Mouse (Mus musculus) lung, adult 18-20 months (tissue): Measurements from ENCODE around the gene Spata31d1a.
"Not testable (repeated sequence)": the region's sequence is repeated elsewhere in the genome, so short reads cannot be mapped to it uniquely, and the experiment has no call there.

Source experiments
- DNase-seq, 2 experiments: peaks; one replicate each; pipeline ENCODE4 v3.0.0; 2022; ENCODE audit warnings: mixed read lengths in 2 of 2

Spata31d1a gene

DNA sequence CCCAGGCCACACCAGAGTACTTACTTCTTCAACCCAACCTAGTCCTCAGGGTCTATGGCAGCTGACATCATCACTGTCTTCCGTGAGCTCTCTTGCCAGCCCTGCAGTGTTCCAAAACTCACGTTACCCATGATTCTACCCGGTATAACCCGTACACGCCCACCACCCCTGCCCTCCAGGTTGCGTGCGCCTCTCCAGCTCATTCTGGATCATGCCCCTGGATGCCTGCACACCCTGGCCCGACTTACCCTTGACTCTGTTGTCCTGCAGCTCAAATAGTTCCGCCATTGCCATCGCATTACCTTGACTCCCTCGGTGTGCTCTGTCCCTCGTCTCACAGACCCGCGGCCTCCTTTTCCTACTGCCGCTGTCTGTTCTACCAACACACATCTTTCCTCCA is at the start of gene Spata31d1a:
Gene Spata31d1a, minus strand, starts transcription at position 101 of the 400 bp plus-strand sequence.
- no peak for DNase-seq

DNA sequence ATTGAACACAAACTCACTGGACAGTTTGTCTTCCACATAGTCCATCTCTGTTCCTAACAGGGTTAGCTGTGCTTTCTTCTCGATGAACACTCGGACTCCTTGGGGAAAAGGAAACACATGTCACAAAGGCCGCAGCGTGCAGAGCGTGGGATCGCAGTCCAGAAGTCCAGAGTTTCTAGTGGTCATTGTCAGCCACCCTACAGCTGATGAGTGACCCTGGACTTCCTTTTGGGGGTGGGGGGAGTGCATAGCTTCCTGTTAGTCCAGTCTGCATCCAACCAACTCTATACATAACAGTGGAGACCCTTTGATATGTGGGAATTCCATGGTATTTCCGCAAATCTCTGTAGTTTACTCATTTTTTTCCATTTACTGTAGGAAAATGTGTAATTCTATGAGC is 46.8 kb upstream of the Spata31d1a start:
- no peak for DNase-seq

DNA sequence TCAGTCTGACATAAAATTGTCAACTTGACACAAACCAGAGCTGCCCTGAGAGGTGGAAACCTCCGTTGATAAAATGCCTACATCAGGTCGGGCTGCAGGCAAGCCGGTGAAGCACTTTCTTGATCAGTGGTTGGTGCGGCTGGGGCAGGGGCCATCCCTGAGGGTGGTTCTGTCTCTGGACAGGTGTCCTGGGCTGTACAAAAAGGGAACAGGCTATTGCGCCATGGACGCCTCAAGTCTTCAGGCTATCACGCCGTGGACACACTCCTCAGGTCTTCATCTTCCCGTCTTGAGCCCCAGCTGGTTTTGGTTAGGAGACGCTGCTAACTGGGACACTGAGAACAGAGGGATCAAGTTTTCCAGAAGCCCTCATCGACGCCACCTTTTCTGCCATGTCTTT is 40.2 kb upstream of the Spata31d1a start:
- no peak for DNase-seq

DNA sequence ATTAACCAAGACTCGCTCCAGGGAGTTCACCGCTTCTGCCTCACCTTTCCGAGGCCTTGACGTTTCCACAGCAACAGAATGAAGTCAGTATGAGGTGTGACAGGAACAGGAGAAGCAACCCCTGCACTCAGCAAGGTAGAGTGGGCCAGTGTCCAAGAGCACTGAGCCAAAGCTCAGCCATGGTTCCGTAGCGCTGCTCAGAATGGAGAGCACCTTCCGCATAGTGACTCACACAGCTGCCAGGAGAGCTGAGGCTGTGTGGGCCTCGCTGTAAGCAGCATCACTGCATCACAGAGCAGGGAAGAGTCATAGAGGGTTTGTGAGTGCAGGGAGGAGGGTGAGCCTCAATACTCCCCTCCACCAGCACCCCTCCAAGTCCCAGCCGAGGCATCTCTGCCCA is 36.6 kb upstream of the Spata31d1a start, which contains the start of gene 1700014D04Rik:
Gene 1700014D04Rik, minus strand, starts transcription at position 42 of the 400 bp plus-strand sequence.
- DNase-seq: no peak

DNA sequence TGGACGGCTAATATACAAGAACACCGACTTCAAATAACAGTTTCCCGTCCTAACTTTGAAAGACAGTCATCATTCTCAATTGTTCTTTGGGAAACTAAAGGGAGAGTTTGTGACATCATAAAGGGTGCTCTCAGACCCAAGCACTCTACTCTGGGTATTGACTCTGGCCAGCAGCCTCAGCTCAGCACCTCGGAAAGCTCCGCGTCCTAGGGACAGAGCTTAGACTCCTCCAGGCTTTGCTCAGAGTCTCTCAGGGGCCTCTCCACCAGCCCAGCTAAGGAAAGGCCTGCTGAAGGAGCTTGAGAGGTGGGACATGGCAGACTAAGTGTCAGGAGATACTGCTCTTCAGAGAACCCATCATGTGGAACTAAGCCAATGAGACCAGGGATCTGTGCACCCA is 36.0 kb upstream of the Spata31d1a start:
- no peak for DNase-seq

DNA sequence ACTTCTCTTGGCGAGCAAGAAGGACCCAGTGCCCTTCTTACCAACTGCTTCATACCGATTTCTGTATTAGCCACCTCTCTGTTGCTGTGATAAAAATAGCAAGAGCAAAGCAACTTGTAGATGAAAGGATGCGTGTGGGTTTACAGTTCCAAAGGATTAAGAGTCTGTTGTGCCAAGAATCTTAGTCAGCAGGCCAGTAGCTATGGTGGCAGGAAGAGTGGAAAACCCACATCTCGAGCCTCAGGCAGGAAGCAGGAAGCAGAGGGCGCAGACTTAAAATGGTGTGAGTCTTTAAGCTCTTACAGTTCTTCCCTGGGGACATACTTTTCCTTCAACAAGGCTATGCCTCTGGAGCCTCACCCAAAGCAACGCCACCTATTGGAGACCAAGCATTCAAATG is 35.3 kb upstream of the Spata31d1a start:
- DNase-seq: no peak

DNA sequence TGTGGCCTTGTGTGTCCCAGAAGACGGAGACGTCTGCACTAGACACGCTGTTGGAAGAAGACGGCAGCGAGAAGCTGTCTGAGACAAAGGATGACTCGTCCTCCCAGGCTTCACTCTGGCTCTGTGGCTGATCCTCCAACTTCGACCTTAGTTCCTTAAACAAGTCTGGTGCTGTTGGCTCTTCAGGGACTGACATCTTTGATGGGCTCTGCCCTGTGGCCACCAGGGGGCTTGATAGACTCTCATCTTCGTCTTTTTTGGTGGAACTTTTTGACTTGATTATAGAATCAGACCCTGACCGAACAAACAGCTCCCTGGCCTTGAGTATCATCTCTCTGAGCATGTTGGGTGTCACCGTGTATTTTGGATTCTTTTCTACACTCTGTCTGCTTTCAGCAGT is 31.6 kb upstream of the Spata31d1a start:
- DNase-seq: no peak

DNA sequence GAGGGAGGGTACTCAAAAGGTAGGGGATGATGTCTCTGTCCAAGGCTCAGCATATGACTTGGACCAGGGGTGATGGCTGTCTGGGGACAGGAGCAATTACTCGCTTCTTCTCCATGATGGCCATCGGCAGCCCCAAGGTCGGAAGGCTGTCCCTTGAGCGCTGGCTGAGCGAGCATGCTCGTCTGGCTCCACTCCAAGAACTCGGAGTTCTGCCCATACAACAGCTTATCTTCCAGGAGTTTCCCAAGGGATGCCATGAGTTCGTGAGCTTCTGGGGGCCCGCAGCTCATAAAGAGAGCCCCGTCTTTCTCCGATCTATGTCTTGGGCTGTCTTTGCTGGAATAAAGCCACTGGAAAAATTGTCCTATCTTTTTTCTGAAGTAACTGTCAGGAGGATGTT is 31.0 kb upstream of the Spata31d1a start:
- DNase-seq: no peak

DNA sequence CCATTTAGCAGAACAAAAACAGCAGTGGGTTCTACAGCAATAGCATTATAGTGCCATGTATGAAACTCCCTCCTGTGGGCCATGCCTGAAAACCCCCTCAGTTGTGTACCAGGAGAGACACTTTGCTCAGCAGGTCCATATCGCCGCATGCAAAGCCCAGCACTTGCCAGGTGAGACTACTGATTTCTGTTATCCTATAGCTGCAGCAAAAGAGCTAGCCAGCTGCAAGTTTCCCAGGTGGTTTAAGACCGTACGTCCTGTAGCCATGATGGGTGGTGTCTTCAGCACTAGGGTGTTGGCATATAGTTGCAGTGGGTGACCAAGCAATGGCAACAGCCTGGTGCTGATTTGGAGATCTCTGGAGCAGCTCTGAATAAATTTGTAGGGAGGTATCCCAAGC is 29.3 kb upstream of the Spata31d1a start:
- no peak for DNase-seq

DNA sequence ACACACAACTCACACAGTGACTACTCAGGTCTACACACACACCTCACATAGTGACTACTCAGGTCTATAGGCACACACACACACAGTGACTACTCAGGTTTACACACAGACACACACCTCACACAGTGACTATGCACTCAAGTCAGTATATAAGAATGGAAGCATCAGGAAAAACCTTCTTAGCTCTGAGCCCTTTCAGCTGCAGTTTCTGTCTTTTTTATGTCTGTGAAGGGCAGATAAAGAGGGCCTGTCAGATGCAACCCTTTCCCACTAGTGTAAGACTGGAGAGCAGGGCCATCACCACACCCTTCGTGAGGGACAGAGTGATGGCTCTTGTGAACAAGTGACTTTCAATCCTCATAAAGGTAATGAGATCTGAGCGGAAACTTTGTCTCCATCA is 28.3 kb upstream of the Spata31d1a start:
- DNase-seq: no peak

DNA sequence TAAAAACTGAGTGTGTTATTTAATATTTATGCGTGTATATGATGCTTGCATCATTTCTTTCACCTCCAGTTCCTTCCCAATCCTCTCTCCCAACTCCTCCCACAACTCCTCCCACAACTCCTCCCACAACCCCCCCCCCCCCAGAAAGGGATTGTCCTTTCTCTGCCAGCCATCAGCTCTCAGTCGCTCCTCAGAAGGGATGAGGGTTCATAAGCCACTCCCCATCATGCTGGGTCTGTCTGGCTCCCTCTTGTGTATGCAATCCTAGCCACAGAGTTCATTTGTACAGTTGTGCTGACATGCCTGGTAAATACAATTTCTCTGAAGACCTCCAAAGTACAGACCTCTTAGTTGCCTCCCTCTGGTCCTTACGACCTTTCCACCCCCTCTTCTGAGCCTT is 25.1 kb upstream of the Spata31d1a start:
- DNase-seq: no peak

DNA sequence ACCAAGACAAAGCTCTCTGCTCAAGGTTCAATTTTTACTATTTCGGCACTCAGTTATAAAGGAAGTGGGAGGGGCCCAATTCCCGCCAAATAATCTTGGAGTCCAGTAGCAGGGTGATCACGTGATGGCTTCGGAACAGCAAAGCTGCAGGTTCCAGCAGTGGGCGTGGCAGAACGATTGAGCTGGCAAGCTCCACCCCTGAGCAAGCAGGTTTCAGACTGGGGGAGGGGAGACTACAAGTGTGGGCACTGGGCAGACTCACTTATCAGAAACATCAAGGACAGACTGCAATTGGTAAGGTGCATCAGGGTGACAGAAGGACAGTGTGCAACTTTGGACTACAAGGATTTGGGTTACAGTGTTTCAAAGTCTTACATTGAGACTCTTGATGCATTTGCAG is 24.2 kb upstream of the Spata31d1a start:
- peak in 1 of 2 experiments; percentile 26 for DNase-seq

DNA sequence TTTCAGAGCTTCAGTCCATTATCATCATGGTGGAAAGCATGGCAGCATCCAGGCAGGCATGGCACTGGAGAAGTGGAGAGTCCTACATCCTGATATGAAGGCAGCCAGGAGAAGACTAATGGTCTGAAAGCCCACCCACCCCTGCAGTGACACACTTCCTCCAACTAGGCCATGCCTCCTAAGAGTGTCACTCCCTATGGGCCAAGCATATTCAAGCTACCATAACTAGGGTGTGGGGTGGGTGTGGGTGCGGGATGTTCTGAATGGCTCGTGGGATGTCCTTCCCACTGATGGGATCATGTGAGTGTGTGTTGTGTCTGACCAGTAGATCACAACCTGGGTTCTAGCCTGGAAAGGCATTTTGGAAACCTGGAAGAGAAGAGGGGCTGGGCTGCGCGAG is 23.8 kb upstream of the Spata31d1a start:
- no peak for DNase-seq

DNA sequence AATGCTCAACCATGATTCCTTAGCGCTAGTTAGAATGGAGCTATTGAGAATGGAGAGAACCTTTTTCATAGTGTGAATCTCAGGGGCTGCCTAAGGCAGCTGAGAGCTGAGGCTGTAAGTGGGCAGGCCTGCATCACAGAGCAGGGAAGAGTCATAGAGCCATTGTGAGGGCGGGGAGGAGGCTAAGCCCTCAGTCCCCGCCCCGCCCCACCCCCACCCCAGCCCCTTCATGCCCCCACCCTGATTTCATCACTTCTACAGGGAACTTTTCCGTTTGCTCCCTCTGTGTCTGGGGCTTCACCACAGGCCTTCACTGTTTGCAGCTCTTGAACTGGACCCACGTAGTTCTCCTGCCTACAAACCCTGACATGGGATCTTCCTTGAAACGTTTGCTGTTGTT is 21.5 kb upstream of the Spata31d1a start, which contains the start of gene Spata31d1d:
Gene Spata31d1d, minus strand, starts transcription at position 101 of the 400 bp plus-strand sequence.
- no peak for DNase-seq

DNA sequence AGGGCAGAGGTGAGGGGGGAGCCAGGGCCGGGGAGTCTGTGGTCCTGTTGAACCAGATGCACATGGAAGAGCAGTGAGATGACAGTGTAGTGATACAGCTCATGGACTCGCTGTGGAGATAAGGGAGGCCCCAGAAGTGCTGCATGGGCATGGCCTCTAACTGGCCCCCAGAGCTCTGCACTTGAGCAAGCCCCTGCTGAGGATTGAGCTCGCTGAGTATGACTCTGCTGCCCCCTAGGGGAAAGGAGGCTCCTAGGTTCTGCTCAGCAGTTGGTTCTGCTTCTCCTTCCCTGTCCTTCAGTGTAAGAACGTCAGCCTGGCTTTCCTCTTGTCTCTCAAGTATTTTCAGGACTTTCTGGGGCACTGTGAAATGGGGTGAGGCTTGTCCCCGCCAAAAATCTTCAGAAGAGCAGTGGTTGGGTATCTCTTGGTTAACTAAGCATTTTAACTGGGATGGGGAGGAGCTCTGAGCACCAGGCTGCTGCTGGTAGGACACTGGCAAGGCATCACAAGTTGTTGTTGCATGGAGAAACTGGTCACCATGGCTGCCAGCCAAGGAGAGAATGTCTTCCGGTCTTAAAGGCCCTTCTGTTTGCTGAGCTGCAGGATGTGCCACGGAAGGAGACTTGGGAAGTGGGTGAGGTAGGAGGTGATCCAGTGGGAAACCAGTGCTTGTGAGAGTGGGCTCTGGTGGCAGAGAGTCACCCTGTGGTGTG is 18.4 kb upstream of the Spata31d1a start:
- DNase-seq: peak; percentile 69 to 78

DNA sequence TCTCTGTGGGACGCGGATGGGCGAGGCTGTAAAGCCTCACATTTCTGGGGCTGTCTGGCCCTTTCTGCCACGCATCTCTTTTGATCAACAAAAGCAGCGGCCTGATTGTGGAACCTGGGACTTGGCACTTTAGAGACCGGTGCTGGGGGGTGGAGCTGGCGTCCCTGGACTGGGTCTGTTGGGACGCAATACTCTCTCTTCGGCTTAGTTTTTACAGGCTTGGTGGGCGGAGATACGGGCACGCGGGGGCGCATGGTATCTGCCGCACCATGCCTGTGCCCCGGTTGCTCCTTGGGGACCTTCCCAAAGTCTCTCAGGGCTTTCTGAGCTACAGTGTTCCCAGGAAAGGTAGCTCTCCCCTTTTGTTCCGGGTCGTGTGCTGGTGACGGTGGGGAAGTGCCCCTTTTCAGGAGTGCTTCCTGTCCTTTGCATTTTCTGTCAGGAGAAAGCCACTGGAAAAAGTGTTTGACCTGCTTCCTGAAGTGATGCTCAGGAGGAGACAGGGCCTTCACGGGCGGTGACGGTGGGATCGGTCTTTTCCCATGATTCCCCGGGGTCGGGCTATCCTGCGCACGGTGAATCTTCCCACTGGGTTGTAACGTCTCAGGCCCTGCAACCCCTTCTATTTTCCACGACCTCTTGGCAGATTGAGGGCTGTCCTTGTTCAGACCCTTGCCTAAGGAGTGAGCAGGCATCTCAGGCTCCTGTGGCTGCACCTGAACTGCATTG is 16.2 kb upstream of the Spata31d1a start:
- no peak for DNase-seq

DNA sequence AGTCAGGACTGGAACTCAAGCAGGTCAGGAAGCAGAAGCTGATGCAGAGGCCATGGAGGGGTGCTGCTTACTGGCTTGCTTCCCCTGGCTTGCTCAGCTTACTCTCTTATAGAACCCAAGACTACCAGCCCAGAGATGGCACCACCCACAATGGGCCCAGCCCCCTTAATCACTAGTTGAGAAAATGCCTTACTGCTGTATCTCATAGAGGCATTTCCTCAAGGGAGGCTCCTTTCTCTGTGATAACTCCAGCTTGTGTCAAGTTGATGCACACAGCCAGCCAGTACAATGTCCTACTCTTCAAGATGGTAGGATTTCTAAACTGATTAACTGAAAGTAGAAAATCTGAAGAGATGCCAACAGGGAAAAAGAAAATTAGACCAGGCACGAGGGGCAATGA is 12.0 kb upstream of the Spata31d1a start:
- not testable (repeated sequence) for DNase-seq

DNA sequence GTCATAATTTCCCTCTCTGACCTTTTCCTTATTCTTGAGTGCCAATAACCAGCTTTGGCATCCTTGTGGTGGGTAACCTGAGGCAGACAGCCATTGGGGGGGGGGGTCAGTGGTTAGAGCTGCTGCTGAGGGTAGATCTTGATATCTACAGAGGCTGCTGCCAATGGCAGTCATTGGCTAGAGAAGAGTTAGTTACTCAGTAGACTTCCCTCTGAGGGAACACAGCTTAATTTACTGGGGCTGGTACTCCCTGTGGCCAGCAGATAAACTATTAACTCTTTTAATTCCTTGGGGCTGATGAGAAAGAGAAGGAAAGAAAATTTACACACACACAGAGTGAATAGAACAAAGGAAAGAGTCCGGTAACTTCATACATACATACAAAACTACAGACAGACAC is 9.3 kb upstream of the Spata31d1a start:
- no peak for DNase-seq

DNA sequence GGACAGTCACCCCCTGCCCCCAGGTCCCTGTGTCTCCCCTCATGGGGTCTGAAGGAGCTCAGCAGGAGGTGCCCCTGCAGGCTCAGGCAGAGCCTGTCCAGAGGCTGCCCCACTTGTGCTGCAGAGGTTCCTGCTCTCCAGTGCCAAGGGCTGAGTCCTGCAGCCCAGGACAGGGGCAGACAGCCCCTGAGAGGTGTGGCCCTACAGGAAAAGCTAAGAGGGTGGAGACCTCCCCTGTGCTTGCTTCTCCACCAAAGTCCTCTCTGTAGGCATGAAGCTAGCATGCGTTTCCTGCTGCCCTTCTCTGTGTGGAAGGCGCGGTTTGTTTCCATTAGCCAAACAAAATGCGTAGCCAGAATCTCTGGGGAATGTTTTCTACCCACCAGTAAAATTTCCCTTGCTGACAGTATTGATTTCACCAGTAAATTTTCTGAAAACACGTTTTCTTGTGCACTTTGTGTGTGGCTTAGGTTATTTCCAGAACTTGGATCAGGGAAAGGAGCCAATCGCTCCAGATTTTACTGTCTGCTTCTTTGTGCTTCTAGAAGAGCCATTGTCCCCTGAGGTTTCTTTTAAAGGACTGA is 8.8 kb upstream of the Spata31d1a start:
- peak; percentile 28 to 47 for DNase-seq

DNA sequence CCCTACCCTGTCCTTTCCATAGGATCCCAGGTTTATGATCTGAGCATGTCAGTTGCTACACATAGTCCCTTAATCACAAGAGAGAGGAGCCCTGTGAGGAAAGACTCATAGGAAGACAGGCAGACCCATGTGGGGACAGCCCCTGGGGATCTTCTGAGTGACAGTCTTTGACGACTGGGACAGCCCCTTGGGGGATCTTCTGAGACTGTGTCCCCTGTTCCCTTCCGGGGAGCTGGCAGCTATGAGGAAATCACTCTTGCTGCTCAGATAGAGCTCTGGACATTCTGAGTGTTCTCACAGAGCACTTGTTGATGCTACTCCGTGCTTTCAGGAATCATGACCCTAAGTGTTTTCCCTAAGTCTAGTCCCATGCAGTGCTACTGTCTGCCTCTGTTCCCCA is 3.6 kb upstream of the Spata31d1a start:
- DNase-seq: no peak

DNA sequence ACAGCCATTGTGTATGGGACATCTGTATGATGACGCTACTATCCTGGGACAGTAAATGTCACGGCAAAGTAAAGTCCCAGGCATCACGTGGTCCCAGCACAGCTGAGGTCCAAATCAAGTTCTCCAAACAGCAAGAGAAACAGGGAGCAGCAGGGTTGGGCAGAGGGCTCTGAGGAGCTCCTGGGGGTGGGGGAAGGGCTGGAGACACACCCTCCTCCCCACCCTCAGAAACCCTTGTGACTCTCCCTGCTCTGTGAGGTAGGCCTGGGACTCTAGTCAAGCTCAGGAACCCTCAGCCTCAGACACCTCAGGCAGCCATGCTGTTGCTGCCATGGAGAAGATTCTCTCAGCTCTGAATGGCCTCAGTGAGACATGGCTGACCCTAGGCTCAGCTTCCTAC is 1.9 kb upstream of the Spata31d1a start, which contains the start of gene Spata31d1b:
Gene Spata31d1b, plus strand, starts transcription at position 301 of the 400 bp plus-strand sequence.
- not testable (repeated sequence) for DNase-seq

DNA sequence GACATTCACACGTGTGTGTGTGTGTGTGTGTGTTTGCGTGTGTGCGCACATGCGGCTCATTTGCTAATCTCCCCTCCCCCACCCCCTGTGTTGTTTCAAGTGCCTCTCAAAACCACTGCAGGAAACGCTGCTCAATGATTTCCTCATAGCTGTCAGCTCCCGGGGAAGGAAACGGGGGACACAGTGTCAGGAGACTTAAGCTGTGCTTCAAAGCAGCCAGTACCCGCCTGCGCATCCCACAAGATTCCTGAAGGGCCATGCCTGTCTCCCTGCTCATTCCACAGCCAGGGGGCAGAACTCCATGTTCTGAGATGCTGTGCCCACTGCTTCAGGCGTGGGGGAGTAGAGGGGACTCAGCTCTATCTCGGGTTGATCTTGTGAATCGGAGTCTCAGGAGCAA is 5.6 kb downstream of the Spata31d1a start:
- DNase-seq: peak; percentile 29 to 60

DNA sequence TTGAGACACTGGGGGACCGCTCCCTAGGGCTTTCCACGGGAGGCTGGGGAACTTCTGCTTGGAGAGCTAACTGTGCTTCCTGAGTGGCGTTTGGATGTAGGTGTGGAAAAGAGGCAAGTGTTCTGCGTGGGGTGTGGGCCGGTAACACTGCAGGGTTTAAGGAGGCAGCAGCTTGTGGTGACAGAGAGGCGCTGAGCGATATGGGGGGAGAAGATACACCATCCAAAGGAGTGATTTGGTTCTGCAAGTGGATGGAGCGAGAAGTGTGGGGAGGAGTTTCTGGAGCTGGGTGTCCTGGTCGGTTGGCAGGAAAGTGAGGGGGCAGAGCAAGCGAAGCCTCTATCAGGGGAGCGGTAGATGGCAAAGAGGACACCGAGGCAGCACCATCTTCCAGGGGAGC is 6.6 kb downstream of the Spata31d1a start:
- DNase-seq: no peak

DNA sequence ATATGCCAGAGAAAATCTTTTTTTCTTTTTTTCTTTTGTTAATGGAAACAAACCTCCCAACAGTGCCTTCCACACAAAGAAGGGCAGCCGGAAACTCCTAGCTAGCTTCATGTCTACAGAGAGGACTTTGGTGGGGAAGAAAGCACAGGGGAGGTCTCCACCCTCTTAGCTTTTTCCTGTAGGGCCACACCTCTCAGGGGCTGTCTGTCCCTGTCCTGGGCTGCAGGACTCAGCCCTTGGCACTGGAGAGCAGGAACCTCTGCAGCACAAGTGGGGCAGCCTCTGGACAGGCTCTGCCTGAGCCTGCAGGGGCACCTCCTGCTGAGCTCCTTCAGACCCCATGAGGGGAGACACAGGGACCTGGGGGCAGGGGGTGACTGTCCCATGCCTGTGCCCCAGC is 10.0 kb downstream of the Spata31d1a start:
- not testable (repeated sequence) for DNase-seq
